Mouse (Mus musculus) gastrocnemius, postnatal 25 days (tissue): Measurements from ENCODE around the gene Cytip. TPM values are rescaled to one million over a fixed set of nuclear protein-coding genes. Genes with fewer than 3 reads are reported as not detected.

Experiments used
- DNase-seq: peaks from one replicate; pipeline ENCODE4 v3.0.0; 2022
- total RNA-seq, 2 experiments: library from RNA; stranded (reverse); gene quantifications; 1 replicate in 1 of 2; 2 replicates in 1 of 2; pipeline ENCODE4 v1.2.3; 2021

Cytip gene
- total RNA-seq, 2 experiments from 2014 or later = 0.31 to 0.35 TPM

GRCm38 (mm10) chr2:58107046-58107445 lies 88.3 kb downstream of the Cytip start:
- DNase-seq = no peak

- no peak for DNase-seq
Measured at GRCm38 (mm10) chr2:58094818-58095217, 100.5 kb downstream of the Cytip start.

- no peak for DNase-seq
Measured at GRCm38 (mm10) chr2:58086420-58086819, 108.9 kb downstream of the Cytip start.

- no peak for DNase-seq
Measured at GRCm38 (mm10) chr2:58079849-58080248, 115.5 kb downstream of the Cytip start.

Other genes with a start within 250 kb of the Cytip start
- gene Galnt5, start 197.6 kb downstream of the Cytip start, total RNA-seq = under 1 TPM; 0.51 to 1.00 TPM
- gene Ermn, start 142.7 kb downstream of the Cytip start, total RNA-seq = not detected
- gene Acvr1c, start 162.4 kb upstream of the Cytip start, total RNA-seq = 1 to 10 TPM in 1 of 2 experiments, under 1 TPM in 1; 0.08 to 4.2 TPM